Mouse (Mus musculus) cortical plate, adult 2 months (tissue): ENCODE results near the gene Pcdh9. TPM values are rescaled to one million over a fixed set of nuclear protein-coding genes. Genes with fewer than 3 reads are reported as not detected.
A peak's percentile ranks its signal among the peaks of the same experiment; 100 is the strongest.

ENCODE experiments used
- H3K27ac ChIP-seq: fragments of 200-500 bp; 2 replicates; pipeline ENCODE4 v1.5.1; 2012; ENCODE audit warnings: low read length, control low read depth, inconsistent platforms; ENCODE audit not compliant: insufficient read depth
- H3K4me1 ChIP-seq: fragments of 200-500 bp; 2 replicates; pipeline ENCODE4 v1.6.1; 2011; ENCODE audit warnings: low read length; ENCODE audit not compliant: control insufficient read depth, insufficient read depth
- H3K4me3 ChIP-seq: fragments of 200-500 bp; 2 replicates; pipeline ENCODE4 v1.5.1; 2011; ENCODE audit warnings: mild to moderate bottlenecking, low read length, control low read depth; ENCODE audit not compliant: insufficient read depth
- CTCF ChIP-seq: fragments of 200-500 bp; IDR thresholded peaks from 2 replicates; pipeline ENCODE4 v1.5.1; 2011; ENCODE audit warnings: mild to moderate bottlenecking, control low read depth, low read length; ENCODE audit not compliant: insufficient read depth; ENCODE audit errors: extremely low read depth
- POLR2A ChIP-seq: fragments of 200-500 bp; IDR thresholded peaks from 2 replicates; pipeline ENCODE4 v1.6.1; 2011; ENCODE audit warnings: mild to moderate bottlenecking, low read length, control low read depth; ENCODE audit not compliant: insufficient read depth; ENCODE audit errors: extremely low read depth
- polyA plus RNA-seq: library from polyadenylated mRNA; depleted of rRNA; stranded (reverse); fragments of >200 nt; gene quantifications from 2 replicates; pipeline ENCODE4 v1.2.3, GENCODE M21; 2012

Gene Pcdh9
- polyA plus RNA-seq, 1 experiment: 68.3 TPM

DNA sequence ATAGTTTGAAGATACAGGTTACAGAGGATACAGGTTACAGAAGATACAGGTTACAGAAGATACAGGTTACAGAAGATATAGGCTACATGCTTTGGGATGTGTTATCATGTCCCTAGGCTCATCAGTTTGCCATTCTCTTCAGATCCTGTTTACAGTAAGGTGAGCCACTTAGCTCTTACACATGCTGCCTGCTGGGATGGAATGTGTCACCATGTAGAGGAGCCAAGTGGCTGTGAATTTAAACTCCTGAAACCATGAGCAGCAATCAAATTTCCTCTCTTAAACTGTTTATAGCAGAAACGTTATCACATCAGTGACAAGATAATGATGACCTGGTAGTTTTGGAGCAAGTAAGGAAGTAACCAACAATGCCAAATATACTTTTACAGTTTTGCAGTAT lies 453.3 kb downstream of the Pcdh9 start:
- H3K4me1 ChIP-seq: no peaks in the 10 kb centered on the region
- TF ChIP-seq POLR2A (no peak), CTCF (no peak)
- no peak overlapping the region for H3K4me3 ChIP-seq

DNA sequence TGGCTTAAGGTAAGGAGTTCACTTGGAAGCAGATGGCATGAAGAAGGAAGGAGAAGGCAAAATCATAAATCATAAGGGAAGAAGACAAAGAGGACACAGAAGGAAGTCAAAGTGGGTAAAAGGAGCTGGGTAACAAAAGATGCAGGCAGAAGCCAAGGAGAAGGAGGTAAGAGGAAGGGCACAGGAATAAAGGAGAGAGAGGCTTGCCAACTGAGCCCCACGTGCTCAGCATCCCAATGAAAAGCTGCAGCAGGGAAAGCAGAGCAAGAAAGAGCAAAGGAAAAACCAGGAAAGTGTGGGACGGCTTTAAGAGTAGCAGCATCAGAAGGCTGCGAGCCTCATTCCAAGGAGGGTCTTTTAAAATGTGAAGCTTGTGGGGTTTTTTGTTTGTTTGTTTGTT lies 473.7 kb downstream of the Pcdh9 start:
- TF ChIP-seq POLR2A (no peak), CTCF (no peak)
- Histone ChIP-seq H3K27ac (no peak overlapping the region), H3K4me1 (no peaks in the 10 kb centered on the region; the same call in 1 of the 2 replicates), H3K4me3 (no peak overlapping the region)

More for the DNA sequence above, 453.3 kb downstream of the Pcdh9 start:
- H3K27ac ChIP-seq: no peak overlapping the region

DNA sequence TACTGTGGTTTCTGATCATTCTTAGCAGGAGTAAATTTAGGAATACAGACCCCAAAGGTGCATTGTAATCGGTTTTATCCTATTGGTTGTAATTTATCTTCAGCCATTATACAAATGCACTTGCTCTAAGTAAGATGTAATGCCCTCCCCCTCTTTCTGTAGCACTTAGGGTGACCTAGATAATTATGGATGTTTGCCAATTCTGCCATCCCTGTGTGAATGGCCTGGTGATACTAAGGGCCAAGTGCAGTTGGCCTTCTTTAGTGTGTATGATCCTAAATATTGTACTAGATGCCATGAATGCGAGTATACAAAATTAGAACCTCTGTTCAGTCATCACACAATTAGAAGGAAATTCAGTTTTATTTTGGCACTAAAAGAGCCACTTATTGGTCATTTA lies 475.0 kb downstream of the Pcdh9 start:
- no peak for TF ChIP-seq POLR2A
- TF ChIP-seq CTCF: no peak
- H3K27ac ChIP-seq: no peak overlapping the region
- H3K4me3 ChIP-seq: no peak overlapping the region
- H3K4me1 ChIP-seq: no peaks in the 10 kb centered on the region; the same call in 1 of the 2 replicates

DNA sequence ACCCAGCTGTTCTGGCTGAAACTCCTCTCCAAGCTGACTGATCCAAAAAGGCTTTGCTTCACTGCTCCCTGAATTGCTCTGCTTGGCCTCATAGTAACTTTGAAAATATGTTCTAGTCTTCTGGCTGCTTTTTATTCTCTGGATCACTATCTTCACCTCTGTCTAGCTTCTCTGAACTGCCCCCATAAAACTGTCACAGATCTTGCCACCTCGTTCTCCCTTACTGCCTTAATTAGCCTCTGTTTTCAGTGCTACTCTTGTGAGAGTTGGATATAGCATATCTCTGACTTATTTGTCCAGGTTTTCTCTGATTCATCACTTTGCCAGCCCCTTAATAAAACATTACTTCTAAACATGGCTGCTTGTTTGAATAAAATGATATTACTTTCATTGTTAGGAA lies 481.2 kb downstream of the Pcdh9 start:
- Histone ChIP-seq H3K4me3 (no peak overlapping the region), H3K27ac (no peak overlapping the region), H3K4me1 (no peaks in the 10 kb centered on the region)
- TF ChIP-seq CTCF (no peak), POLR2A (no peak)

DNA sequence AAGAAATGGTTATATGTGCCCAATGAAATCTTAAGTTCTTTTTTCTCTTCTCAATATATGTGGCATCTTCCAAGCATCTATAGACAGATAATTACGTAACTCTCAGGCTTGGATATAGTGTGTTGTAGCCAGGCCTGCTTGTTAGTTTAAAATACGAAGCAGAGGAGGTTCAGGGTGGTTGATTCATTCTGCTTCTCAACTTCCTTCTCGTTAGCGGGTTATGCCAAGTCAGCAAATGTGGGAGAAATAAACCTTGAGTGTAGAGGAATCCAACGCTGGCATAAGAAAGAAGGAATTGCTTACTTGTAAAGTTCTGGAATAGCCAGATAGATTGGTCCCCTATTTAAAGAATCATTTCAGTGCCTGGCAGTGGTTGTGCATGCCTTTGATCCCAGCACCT lies 482.7 kb downstream of the Pcdh9 start:
- no peaks in the 10 kb centered on the region for H3K4me1 ChIP-seq
- TF ChIP-seq POLR2A (no peak), CTCF (no peak)
- H3K4me3 ChIP-seq: no peak overlapping the region
- no peak overlapping the region for H3K27ac ChIP-seq

DNA sequence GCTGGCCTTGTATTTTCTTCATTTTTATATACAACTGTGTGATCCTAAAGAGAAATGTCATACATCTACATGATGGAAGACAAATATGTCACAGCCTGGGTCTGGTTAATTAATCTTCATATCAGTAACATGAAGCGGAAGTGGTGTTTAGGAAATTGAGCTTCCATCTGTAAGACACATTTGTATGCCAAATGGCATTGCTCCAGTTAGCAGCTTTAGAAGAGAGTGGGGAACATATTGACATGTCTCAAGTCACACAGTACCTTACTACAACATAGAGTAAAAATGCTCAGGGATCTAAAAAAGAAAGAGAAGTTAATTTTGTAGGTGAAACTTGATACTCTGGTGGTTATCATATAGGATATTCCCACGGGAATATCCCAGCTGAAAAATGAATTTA lies 505.4 kb downstream of the Pcdh9 start:
- H3K4me3 ChIP-seq: no peak overlapping the region
- no peak overlapping the region for H3K27ac ChIP-seq
- H3K4me1 ChIP-seq: no peaks in the 10 kb centered on the region
- TF ChIP-seq POLR2A (no peak), CTCF (no peak)

DNA sequence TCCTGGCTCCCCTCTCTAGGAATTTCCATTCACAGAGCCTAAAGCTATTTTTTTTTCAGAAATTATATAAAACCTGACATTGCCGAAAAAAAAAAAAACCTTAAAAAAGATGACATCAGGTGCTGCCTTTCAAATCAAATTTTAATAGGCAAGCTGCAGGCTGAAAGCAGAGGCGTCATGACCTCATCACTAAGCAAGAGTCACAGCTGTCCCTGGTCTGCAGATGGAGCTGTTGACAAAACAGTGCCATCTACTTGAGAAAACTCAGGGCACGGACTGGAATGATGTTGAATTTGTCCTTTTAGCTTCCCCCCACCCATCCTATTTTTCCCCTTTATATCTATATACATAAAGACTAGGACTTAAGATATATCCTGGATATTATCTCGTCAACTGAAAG lies 509.3 kb downstream of the Pcdh9 start:
- Histone ChIP-seq H3K27ac (no peak overlapping the region), H3K4me3 (no peak overlapping the region), H3K4me1 (no peaks in the 10 kb centered on the region)
- no peak for TF ChIP-seq POLR2A
- peak; percentile 62 for TF ChIP-seq CTCF

DNA sequence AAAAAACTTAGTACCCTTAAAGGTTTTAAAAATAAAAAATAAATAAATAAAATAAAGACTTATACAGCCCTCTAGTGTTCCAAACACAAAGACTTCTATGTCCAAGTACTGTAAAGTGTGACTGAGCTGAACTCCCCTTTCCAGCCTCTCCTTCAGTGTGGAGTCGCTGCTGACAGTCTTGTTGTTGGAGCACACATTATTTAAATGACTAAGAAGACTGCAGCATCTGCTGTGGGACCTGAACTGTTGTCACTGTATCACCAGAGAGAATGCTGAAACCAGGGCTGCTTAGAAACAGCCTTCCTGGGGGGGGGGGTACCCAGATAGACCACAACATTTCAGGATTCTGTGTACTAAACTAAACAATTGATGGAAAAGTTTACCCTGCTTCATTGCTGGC lies 509.7 kb downstream of the Pcdh9 start:
- Histone ChIP-seq H3K27ac (no peak overlapping the region), H3K4me1 (no peaks in the 10 kb centered on the region), H3K4me3 (no peak overlapping the region)
- TF ChIP-seq CTCF (no peak), POLR2A (no peak)

DNA sequence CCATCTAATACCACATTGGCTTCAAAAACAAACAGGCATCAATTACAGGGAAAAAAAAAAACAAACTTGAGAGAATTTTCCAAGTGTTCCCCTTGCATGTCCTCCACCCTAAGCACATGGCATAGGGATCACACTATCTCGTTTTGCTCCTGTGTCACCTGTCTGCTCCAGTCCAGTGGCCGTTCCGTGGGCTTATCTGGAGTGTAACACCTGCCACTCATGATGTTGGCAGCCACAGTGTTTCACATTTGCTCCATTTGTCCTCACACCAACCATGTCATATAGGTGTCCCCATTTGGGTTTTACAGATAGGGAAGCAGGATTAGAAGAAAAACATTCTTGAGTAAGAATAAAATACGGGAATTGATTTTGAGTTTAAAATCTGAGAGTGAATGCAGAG lies 514.3 kb downstream of the Pcdh9 start:
- no peak overlapping the region for H3K4me3 ChIP-seq
- no peak for TF ChIP-seq CTCF
- TF ChIP-seq POLR2A: no peak
- no peaks in the 10 kb centered on the region; the same call in 1 of the 2 replicates for H3K4me1 ChIP-seq
- no peak overlapping the region for H3K27ac ChIP-seq

DNA sequence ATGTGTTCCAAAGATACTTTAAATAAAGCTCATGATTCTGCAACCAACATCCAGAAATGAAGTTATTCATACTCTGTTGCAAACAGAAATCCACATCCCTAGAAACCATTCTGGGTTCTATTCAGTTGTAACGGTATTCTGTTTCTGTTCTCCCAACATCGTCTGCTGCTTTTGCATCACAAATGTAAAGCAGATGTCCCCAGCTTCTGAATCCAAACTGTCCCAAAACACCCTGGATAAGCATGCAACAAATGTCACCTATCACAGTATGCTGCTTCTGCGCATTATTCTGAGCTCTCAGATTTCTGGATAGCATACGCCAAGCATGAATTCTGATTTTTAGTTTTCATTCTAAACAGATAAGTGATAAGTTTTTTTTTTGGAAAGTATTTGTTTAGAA lies 516.3 kb downstream of the Pcdh9 start:
- TF ChIP-seq CTCF: no peak
- TF ChIP-seq POLR2A: no peak
- H3K4me3 ChIP-seq: no peak overlapping the region
- H3K4me1 ChIP-seq: no peaks in the 10 kb centered on the region; the same call in 1 of the 2 replicates
- H3K27ac ChIP-seq: no peak overlapping the region

DNA sequence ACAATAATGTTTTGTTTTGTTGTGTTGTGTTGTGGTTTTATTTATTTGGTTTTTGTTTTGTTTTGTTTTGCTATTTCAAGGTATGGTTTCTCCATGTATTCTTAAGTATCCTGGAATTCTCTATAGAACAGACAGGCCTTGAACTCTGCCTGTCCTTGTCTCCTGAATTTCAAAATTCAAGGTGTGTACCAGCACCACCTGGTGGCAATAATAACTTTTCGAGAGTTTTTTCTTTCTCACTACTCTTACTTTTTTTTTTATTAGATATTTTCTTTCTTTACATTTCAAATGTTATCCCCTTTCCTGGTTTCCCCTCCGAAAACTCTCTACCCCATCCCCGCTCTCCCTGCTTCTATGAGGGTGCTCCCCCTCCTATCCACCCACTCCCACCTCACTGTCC lies 536.3 kb downstream of the Pcdh9 start:
- Histone ChIP-seq H3K4me1 (no peaks in the 10 kb centered on the region), H3K4me3 (no peak overlapping the region), H3K27ac (no peak overlapping the region)
- TF ChIP-seq POLR2A: no peak
- no peak for TF ChIP-seq CTCF
